Mouse (Mus musculus) adrenal gland, adult 10 weeks (tissue): Measurements from ENCODE around the gene Cst6. TPM values are rescaled to one million over a fixed set of nuclear protein-coding genes. Genes with fewer than 3 reads are reported as not detected.

Source experiments
- polyA plus RNA-seq: library from polyadenylated mRNA; stranded (reverse); fragments of 350-450 nt; fragmentation: Illumina TruSeq; extraction: RNeasy Lipid Tissue Mini Kit (QIAGEN cat#74804); gene quantifications from one replicate; pipeline ENCODE4 v1.2.3, GENCODE M21; 2014; ENCODE audit warnings: low read depth, low replicate concordance

Cst6 gene
- not detected for polyA plus RNA-seq

DNA sequence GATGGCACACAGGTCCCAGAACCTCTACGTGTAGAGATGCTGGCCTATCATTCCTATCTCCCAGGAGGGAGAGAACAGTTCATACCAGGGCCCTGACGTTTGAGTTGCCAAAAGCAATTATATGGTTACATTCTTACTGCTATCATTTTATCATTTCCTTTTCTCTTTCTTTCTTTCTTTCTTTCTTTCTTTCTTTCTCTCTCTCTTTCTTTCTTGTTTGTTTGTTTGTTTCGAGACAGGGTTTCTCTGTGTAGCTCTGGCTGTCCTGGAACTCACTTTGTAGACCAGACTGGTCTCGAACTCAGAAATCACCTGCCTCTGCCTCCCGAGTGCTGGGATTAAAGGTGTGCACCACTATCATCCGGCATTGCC is at the start of gene Cst6:
Gene Cst6 (minus strand): TSS at position 73 of the 372 bp plus-strand sequence.

DNA sequence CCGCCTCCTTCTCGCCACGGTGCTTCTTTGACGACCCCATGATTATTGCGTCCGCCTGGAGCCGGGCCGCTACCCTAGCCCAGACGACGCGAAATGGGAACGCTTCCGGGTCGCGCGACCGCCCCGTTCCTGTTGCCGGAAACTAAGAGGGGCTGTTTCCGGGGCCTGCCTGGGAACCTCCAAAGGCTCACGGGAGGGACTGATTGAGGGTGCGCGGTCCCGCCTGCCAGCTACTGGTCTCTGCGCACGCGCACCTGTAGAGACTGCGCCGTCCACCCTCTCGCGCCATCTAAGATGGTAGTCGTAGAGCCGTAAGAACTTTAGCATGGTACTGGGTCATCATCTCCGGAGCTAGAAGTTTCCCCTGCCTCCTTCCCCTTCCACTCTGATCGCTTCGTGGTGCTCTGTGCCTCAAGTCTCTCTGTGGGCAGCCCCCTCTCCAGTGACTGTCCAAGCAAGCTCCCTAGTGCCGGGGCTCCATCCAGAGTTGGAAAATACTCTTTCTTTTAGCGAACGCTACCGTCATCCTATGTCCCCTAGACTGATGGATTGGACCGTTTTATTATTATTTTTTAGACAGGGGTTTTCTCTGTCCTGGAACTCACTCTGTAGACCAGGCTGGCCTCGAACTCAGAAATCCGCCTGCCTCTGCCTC is 39.3 kb upstream of the Cst6 start, which contains the start of gene Sart1:
Gene Sart1 (minus strand): TSS at position 116 of the 655 bp plus-strand sequence.

DNA sequence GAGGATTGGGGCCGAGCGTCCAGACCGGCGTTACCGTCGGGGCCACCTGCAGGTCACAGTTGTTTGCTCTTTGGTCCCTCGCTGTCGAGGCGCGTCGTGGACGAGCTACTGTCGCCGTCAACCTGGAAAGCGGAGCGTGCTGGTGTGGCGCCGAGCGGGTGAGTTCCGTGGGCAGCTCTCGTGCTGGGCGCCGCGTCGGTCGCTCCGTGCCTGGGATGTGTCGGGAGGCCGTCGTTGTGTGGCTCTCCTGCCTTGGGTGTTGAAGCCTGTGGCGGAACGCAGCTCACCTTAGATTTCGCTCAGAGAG is 17.6 kb upstream of the Cst6 start, which contains the start of gene Banf1:
Gene Banf1 (minus strand): TSS at position 116 of the 307 bp plus-strand sequence.

DNA sequence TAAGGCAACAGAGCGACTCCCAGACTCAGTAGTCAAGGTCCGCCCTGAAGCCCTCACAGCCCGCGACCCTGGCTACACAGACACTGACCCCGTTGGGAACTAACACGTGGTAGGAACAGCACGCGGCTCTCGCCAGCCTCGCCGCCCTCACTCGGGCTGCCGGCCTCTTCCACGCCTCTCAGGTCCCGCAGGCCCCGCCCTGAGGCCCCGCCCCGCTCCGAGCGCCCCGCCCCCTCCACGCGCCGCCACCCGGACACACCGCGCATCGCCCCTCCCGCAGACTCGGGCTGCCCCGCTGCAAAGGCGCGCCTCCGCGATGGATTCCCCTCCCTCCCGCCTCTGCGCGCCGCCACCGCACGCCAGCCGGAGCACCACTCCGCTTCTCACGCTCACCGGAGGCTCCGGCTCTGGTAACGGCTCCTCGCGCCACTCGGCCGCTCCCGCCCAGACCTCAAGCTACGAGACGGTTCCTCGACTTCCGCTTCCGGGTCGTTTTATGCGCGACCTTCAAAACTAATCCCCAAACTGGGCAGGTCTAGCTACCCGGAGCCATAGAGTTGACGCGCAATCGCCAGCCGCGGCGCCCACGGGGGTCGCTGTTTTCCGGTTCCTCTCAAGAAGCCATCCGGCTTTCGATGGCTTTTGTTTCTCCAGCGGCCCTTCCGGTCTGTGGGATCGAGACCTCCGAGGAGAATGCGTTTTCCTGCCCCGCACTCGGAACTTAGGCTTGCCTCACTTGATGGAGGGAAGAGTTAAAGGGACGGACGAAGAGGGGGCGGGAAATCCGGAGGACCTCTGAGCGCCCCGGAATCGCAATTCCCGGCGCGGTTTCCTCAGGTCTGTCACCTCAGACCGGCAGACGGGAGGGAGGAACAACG is 17.0 kb upstream of the Cst6 start, which contains the start of gene Eif1ad:
Gene Eif1ad (plus strand): TSS at position 567 of the 878 bp plus-strand sequence.

DNA sequence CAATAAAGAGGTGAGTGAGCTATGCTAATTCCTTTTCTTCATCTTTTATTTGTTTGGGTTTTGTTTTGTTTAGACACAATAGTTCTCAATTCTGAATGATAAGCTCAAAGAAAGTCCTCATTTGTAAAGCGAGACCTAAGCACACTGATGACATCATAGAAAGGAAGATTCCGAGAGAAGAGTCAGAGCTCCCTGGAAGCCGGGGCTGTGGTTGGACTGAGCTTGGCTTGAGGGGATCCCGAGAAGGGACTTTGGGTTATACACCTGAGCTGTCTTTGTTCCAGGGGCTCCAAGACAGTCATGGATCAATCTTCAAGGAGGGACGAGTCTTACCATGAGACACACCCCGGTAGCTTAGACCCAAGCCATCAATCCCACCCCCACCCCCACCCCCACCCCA is 13.9 kb downstream of the Cst6 start, which contains the start of gene Catsper1:
Gene Catsper1 (plus strand): TSS at position 301 of the 400 bp plus-strand sequence.

DNA sequence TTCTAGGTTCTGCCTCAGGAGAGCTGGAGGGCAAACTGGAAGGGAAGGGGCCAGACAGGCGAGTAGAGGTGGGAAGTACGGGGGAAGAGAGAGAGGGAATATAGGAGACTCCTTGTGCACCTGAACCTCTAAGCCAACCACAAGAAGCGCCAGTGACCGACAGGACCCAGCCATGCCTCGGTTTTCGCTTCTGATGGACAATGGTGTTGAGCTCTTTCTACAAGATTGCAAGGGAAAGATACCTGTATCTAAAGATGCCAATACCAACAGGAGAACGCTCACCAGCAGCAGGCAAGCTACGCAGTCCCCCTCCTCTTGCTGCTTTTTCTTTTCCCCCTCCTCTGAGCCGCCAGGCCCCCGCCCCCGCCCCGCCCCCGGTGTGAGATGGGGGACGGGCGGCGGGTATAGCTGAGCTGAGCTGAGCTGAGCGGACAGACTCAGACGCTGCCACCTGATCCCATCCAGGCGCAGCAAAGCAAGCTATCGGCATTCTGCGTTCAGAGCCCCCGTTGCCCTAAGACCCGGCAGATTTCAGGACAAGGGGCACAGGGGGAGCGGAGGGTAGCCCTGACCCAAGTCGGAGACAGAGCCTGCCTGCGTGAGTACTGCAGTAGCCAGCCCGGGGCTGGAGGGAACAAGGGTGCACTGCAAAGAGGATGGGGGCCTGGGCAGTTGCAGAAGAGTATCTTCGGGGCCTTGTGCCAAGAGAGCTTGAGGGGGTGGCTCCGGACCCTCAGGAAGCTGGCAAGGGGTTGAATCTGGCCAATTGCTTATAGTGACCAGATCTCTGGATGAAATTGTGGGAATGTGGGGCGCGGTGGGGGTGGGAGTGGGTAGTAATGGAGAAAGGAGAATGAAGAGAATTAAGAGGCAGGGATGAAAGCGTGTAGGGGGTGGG is 51.2 kb downstream of the Cst6 start, which contains the start of gene Gal3st3:
Gene Gal3st3 (plus strand): TSS at position 429 of the 898 bp plus-strand sequence.

DNA sequence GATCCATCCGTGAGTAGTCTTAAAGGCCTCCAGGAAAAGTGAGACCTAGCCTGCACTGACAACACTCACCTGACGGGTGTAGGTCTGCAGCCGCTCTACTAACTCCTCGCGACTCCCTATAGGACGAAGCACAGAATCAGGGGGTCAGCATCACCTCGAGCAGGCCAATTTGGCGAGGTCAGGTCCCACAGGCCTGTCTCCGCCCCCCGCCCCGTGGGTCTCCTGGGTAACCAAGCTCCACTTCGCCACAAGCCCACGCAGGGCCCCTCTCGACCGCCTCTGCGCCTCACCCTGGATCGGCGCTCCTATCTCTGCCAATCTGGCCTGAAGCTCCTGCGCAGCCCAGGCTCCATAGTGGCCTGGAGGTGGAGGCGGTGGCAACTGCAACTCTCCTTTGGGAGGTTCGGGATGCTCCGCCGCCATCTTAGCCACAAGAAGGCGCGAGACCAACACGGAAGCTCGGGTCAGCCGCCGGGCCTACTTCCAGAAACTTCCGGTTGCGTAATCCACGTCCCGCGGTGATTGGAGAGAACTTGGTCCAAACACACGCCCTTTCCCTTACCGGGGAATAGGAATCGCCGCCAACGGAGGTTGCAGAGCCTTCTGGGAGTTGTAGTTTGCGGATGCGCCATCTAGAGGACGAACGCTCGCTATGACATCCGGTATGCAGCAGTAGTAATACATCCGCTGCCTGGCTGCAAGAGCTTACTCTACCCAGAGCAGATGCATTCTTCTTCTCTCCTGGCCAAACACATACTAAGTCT is 54.2 kb downstream of the Cst6 start, which contains the start of gene Sf3b2:
Gene Sf3b2 (minus strand): TSS at position 484 of the 764 bp plus-strand sequence.

Other genes with a start within 250 kb of the Cst6 start
- 6.5 TPM for gene Rab1b, start 242.5 kb downstream of the Cst6 start, polyA plus RNA-seq
- gene Klc2, start 231.0 kb downstream of the Cst6 start, polyA plus RNA-seq = 0.58 TPM
- 5.5 TPM for gene Pacs1, start 76.5 kb downstream of the Cst6 start, polyA plus RNA-seq
- gene Sf3b2, start 54.1 kb downstream of the Cst6 start, polyA plus RNA-seq = 42.7 TPM
- gene Gal3st3, start 51.2 kb downstream of the Cst6 start, polyA plus RNA-seq = not detected
- not detected for gene Catsper1, start 13.8 kb downstream of the Cst6 start, polyA plus RNA-seq
- gene Eif1ad, start 17.2 kb upstream of the Cst6 start, polyA plus RNA-seq = 13.9 TPM
- 11.3 TPM for gene Banf1, start 17.6 kb upstream of the Cst6 start, polyA plus RNA-seq
- gene Sart1, start 39.1 kb upstream of the Cst6 start, polyA plus RNA-seq = 1.6 TPM
- gene Tsga10ip, start 53.0 kb upstream of the Cst6 start, polyA plus RNA-seq = not detected
- 8.5 TPM for gene Drap1, start 75.4 kb upstream of the Cst6 start, polyA plus RNA-seq
- gene AI837181, start 75.6 kb upstream of the Cst6 start, polyA plus RNA-seq = 0.76 TPM
- gene Fosl1, start 98.0 kb upstream of the Cst6 start, polyA plus RNA-seq = not detected
- 1.0 TPM for gene Ccdc85b, start 108.3 kb upstream of the Cst6 start, polyA plus RNA-seq
- gene Fibp, start 111.0 kb upstream of the Cst6 start, polyA plus RNA-seq = 6.2 TPM
- gene Ctsw, start 118.9 kb upstream of the Cst6 start, polyA plus RNA-seq = not detected
- 1.3 TPM for gene Efemp2, start 124.4 kb upstream of the Cst6 start, polyA plus RNA-seq
- 2.1 TPM for gene Mus81, start 138.8 kb upstream of the Cst6 start, polyA plus RNA-seq
- 227 TPM for gene Cfl1, start 140.9 kb upstream of the Cst6 start, polyA plus RNA-seq
- not detected for gene 1700020D05Rik, start 154.2 kb upstream of the Cst6 start, polyA plus RNA-seq
- gene Snx32, start 161.0 kb upstream of the Cst6 start, polyA plus RNA-seq = 0.58 TPM
- gene Ovol1, start 211.1 kb upstream of the Cst6 start, polyA plus RNA-seq = not detected
- gene Ap5b1, start 218.5 kb upstream of the Cst6 start, polyA plus RNA-seq = not detected